Mouse (Mus musculus): ENCODE measurements around the gene Lrrc8e. TPM values are rescaled to one million over a fixed set of nuclear protein-coding genes. Genes with fewer than 3 reads are reported as not detected.

Gene Lrrc8e
- polyA plus RNA-seq, 1 experiment: not detected

DNA sequence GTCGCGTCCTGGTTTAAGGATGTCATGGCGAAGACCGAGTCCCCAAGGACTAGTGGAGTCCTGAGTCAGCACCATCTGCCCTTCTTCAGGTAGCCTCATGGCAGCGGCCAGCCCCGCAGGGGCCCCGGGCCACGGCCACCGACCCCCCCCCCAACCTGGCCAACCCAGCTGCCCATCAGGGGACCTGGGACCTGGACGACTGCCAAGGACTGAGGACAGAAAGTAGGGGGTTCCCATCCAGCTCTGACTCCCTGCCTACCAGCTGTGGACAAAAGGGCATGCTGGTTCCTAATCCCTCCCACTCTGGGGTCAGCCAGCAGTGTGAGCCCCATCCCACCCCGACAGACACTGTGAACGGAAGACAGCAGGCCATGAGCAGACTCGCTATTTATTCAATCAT is 19.1 kb downstream of the Lrrc8e start:
- Histone ChIP-seq H3K4me1 (ENCODE audit: control insufficient read depth, insufficient read depth, low read length) (peaks cover 4% of the 10 kb centered on the region; the same call in 1 of the 2 replicates), H3K27ac (ENCODE audit: insufficient read depth, low read length) (no peak overlapping the region), H3K27me3 (ENCODE audit: control insufficient read depth, insufficient read depth, low read length) (no peaks in the 10 kb centered on the region), H3K4me3 (replicated peaks; ENCODE audit: insufficient read depth, low read depth, low read length) (no peak overlapping the region)
- DNase-seq: no peak
- WGBS: 36% methylated on average over 13 of the region's 13 CpGs
- no peak for TF ChIP-seq CTCF (IDR thresholded peaks at IDR 0.05; ENCODE audit: borderline replicate concordance, insufficient read depth, low read depth, low read length)
- TF ChIP-seq POLR2A (IDR thresholded peaks at IDR 0.05; ENCODE audit: borderline replicate concordance, insufficient read depth, low read length): no peak

DNA sequence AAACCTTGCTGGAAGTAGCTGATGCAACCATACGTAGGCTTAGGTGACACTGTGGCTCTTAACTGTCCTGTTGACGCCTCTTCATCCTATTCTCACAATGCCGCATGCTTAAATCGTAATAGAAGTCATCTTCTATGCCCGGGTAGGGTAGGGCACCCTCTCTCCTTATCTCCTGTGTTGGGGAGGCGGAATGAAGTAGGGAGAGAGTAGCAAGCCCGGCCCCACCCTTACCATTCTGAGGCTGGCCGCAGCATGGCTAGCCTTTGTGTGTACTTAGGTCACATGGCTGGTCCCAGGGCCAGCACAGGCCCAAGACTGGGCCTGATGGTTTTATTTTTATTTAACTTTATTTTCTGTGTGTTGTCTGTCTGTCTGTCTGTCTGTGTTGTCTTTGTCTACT is 20.6 kb downstream of the Lrrc8e start:
- H3K27me3 ChIP-seq (ENCODE audit: control insufficient read depth, insufficient read depth, low read length): no peaks in the 10 kb centered on the region
- H3K4me3 ChIP-seq (replicated peaks; ENCODE audit: insufficient read depth, low read depth, low read length): no peak overlapping the region
- H3K4me1 ChIP-seq (ENCODE audit: control insufficient read depth, insufficient read depth, low read length): peaks cover 4% of the 10 kb centered on the region; the same call in 1 of the 2 replicates
- 85% methylated on average over 8 of the region's 8 CpGs for WGBS
- no peak overlapping the region for H3K27ac ChIP-seq (ENCODE audit: insufficient read depth, low read length)
- TF ChIP-seq CTCF (IDR thresholded peaks at IDR 0.05; ENCODE audit: borderline replicate concordance, insufficient read depth, low read depth, low read length) (no peak), POLR2A (IDR thresholded peaks at IDR 0.05; ENCODE audit: borderline replicate concordance, insufficient read depth, low read length) (no peak)
- no peak for DNase-seq

DNA sequence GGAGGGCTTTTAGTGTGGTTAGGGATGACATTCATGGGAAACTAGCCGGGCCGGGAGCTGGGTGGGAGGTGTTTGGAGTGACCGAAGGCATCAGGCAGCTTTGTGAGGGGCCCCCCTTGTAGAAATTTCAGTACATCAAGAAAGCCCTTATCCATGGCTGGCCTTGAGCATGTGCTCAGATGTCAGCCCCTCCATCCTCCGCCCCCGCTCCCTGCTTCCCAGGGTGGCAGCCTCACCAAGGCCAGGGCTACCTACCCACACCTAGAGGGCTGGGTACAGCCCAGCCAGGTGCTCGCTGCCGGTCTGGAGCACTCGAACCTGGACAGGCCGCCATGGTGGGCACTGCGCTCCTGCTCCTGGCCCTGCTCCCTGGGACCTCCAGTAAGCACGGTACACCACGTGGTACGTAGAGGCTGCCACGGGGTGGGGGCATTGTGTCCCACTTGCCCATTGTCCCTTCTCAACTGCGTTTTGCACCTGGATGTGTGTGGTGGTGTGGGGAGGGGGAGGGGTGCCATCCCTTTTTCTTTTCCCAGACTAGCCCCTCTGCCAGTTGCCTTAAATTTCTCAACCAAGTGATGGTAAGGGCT is 21.4 kb downstream of the Lrrc8e start, which contains the start of gene Tgfbr3l:
TSS of gene Tgfbr3l (plus strand) at position 264 of the 590 bp plus-strand sequence.
- DNase-seq: no peak
- no peak within 1 kb of the TSS for H3K27ac ChIP-seq (ENCODE audit: insufficient read depth, low read length)
- peaks cover 7% of the 10 kb centered on the region; the same call in 1 of the 2 replicates for H3K4me1 ChIP-seq (ENCODE audit: control insufficient read depth, insufficient read depth, low read length)
- no peak within 1 kb of the TSS for H3K4me3 ChIP-seq (replicated peaks; ENCODE audit: insufficient read depth, low read depth, low read length)
- H3K27me3 ChIP-seq (ENCODE audit: control insufficient read depth, insufficient read depth, low read length): no peaks in the 10 kb centered on the region
- TF ChIP-seq POLR2A (IDR thresholded peaks at IDR 0.05; ENCODE audit: borderline replicate concordance, insufficient read depth, low read length): no peak
- no peak for TF ChIP-seq CTCF (IDR thresholded peaks at IDR 0.05; ENCODE audit: borderline replicate concordance, insufficient read depth, low read depth, low read length)
- 75% methylated on average over 15 of the region's 15 CpGs for WGBS

DNA sequence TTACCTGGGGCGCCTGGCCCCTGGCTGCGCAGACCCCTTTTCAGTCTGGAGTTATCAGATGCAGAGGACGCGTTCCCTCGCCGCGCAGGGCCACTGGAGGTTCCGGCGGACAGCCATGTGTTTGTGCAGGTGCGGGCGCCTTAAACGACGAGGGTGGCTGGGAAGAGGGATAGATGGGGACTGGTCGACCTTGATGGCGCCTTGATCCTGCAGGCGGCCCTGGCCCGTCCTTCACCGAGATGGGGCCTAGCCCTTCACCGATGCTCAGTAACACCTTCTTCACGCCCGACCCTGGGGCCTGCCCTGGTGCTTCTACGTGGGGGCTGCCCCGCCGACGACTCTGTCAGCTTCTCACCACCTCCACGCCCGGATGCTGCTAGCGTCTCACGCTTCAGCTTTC is 22.6 kb downstream of the Lrrc8e start:
- Histone ChIP-seq H3K4me3 (replicated peaks; ENCODE audit: insufficient read depth, low read depth, low read length) (no peak overlapping the region), H3K27ac (ENCODE audit: insufficient read depth, low read length) (no peak overlapping the region), H3K4me1 (ENCODE audit: control insufficient read depth, insufficient read depth, low read length) (peaks cover 10% of the 10 kb centered on the region), H3K27me3 (ENCODE audit: control insufficient read depth, insufficient read depth, low read length) (no peaks in the 10 kb centered on the region)
- 38% methylated on average over 29 of the region's 29 CpGs for WGBS
- TF ChIP-seq CTCF (IDR thresholded peaks at IDR 0.05; ENCODE audit: borderline replicate concordance, insufficient read depth, low read depth, low read length): no peak
- no peak for TF ChIP-seq POLR2A (IDR thresholded peaks at IDR 0.05; ENCODE audit: borderline replicate concordance, insufficient read depth, low read length)
- no peak for DNase-seq

DNA sequence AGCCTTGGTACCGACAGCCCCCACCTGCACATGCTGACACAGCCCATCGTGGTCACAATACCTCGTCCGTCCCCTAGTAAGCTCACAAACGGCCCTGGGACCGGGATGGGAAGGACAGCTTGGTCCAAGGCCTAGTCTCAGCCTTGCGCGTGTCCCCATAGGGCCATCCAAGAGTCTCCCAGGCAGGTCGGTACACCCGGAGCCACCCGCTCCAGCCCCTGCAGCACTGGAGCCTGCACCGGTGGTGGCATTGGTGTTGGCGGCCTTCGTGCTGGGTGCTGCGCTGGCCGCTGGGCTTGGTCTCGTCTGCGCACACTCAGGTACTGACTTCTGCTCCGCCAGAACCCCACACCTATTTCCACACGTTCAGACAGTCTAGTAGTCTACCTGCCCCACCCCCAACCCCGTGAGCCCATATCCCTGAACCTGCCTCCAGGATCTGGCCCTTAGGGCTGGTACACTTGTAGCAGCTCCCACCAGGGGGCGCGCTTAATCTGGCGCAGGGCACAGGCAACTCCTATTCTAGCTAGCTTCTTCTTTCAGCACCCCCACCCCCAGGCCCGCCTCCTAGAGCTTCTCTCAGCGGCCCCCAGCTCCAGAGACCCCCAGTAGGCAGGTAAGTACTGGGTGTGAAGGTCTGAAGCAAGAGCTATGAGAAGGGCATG is 23.8 kb downstream of the Lrrc8e start:
- DNase-seq: peak; percentile 75 to 79
- Histone ChIP-seq H3K4me3 (replicated peaks; ENCODE audit: insufficient read depth, low read depth, low read length) (no peak overlapping the region), H3K27me3 (ENCODE audit: control insufficient read depth, insufficient read depth, low read length) (no peaks in the 10 kb centered on the region), H3K27ac (ENCODE audit: insufficient read depth, low read length) (no peak overlapping the region), H3K4me1 (ENCODE audit: control insufficient read depth, insufficient read depth, low read length) (peaks cover 11% of the 10 kb centered on the region)
- TF ChIP-seq CTCF (IDR thresholded peaks at IDR 0.05; ENCODE audit: borderline replicate concordance, insufficient read depth, low read depth, low read length): peak; percentile 80
- no peak for TF ChIP-seq POLR2A (IDR thresholded peaks at IDR 0.05; ENCODE audit: borderline replicate concordance, insufficient read depth, low read length)
- WGBS: 37% methylated on average over 26 of the region's 26 CpGs

DNA sequence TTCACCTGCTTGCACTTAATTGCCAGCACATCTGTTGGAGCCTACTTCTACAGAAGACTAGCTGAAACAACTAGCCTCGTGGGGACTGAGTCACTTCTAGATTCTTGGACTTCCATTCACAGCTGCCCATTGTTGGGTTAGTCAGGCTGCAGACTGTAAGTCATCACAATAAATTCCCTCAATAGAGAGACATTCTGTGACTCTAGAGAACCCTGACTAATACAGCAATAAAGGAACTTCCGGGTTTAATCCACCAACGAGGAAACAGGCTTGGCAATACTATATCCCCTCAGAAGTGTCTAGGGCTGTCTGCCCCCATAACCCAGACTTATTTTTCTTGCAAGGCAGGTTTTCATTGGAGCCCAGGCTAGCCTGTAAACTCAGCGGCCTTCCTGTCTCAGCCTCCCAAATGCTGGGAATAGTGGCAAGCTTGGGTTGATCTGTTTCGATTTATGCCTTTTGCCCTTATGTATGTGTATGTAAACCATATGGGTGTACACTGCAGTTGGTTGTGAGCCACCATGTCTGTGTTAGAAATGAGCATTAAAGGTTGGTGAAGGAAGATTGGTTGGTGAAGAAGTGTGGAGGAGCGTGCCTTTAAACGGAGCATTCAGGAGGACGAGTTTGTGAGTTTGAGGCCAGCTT is 25.6 kb downstream of the Lrrc8e start:
- no peaks in the 10 kb centered on the region for H3K27me3 ChIP-seq (ENCODE audit: control insufficient read depth, insufficient read depth, low read length)
- TF ChIP-seq CTCF (IDR thresholded peaks at IDR 0.05; ENCODE audit: borderline replicate concordance, insufficient read depth, low read depth, low read length) (no peak), POLR2A (IDR thresholded peaks at IDR 0.05; ENCODE audit: borderline replicate concordance, insufficient read depth, low read length) (no peak)
- WGBS: 42% methylated on average over 8 of the region's 8 CpGs
- peak overlapping the region; percentile 88 for H3K4me3 ChIP-seq (replicated peaks; ENCODE audit: insufficient read depth, low read depth, low read length)
- H3K27ac ChIP-seq (ENCODE audit: insufficient read depth, low read length): peak overlapping the region; percentile 47; the same call in 1 of the 2 replicates
- DNase-seq: no peak
- H3K4me1 ChIP-seq (ENCODE audit: control insufficient read depth, insufficient read depth, low read length): peaks cover 11% of the 10 kb centered on the region

DNA sequence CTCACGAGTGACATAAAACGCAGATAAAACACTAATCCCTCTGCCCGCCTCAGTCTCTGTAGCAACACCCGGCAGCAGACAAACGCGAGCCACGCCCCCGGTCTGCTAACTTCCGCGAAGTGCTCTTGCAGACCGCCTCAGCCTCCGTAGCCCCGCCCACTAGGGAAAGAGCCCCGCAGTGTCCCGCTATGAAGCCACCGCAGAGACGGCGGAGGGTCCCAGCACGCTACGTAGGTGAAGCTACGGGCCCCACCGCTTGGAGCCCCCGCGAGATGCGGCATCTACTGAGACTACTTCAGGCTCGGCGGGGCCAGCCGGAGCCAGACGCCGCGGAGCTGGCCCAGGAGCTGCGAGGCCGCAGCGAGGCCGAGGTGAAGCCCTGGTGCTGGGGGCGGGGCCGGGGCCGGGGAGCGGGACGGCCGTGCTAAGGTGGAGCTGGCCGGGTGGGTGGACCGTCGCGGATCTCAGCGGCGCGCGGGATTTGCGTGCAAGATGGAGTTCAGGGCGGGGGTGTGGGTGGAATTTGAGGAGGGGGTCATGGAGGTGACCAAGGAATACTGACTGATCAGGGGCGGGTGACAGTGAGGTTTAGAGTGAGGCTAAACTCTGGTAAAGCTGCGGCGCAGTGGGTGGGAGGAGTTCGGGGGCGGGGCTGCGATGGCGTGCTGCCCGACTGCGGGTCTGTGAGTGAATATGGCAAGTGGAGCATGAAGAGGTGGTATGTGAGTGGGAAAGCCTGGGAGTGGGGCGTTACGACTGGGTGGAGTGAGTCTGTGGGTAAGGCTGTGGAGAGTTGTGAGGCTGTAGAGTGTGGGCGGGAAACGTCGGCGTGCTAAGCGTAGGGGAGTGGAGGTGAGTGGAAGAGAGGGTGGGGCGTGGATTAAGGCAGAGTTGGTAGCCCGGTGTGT is 26.6 kb downstream of the Lrrc8e start, which contains the start of gene Snapc2:
TSS of gene Snapc2 (plus strand) at position 147 of the 908 bp plus-strand sequence.
- no peaks in the 10 kb centered on the region for H3K27me3 ChIP-seq (ENCODE audit: control insufficient read depth, insufficient read depth, low read length)
- peak within 1 kb of the TSS; percentile 88 for H3K4me3 ChIP-seq (replicated peaks; ENCODE audit: insufficient read depth, low read depth, low read length)
- WGBS: under 1% methylated on average over 69 of the region's 69 CpGs
- H3K27ac ChIP-seq (ENCODE audit: insufficient read depth, low read length): peak within 1 kb of the TSS; percentile 47; the same call in 1 of the 2 replicates
- peak; percentile 91 to 94 for DNase-seq
- TF ChIP-seq POLR2A (IDR thresholded peaks at IDR 0.05; ENCODE audit: borderline replicate concordance, insufficient read depth, low read length): peak; percentile 53; the same call in 1 of the 2 replicates
- TF ChIP-seq CTCF (IDR thresholded peaks at IDR 0.05; ENCODE audit: borderline replicate concordance, insufficient read depth, low read depth, low read length): no peak
- H3K4me1 ChIP-seq (ENCODE audit: control insufficient read depth, insufficient read depth, low read length): peaks cover 11% of the 10 kb centered on the region
